Mouse (Mus musculus): ENCODE measurements around the gene Ankle2. TPM values are rescaled to one million over a fixed set of nuclear protein-coding genes. Genes with fewer than 3 reads are reported as not detected.
A peak's percentile ranks its signal among the peaks of the same experiment; 100 is the strongest.

Gene Ankle2
- total and polyA plus RNA-seq, 2 experiments from 2014 or later, result 17.8 to 40.2 TPM

DNA sequence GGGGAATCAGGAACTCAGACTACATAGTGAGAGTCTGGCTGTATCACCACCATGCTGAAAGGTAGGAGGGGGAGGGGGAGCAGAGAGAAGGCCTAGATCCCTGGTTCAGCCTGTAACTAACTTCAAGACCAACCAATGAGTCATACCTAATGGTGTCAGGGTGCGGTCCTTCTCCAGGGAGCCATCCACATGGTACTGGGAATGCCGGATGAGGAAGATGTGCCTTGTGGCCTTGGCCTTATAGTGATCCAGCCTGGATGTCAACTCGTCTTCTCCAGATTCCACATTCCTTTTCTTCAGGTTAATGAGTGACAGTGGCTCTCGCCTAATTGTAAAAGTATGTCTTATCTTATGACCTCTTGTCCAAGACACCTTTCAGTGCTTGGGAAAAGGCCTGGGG, 36.1 kb downstream of the Ankle2 start:
- no peaks in the 10 kb centered on the region for H3K27me3 ChIP-seq (ENCODE audit: insufficient read depth, low read length)
- no peak overlapping the region for H3K27ac ChIP-seq (ENCODE audit: low read depth, low read length)
- TF ChIP-seq CTCF (IDR thresholded peaks at IDR 0.05; ENCODE audit: low read depth), result no peak
- WGBS, result 96% methylated on average over 4 of the region's 4 CpGs
- H3K9ac ChIP-seq, result no peak overlapping the region
- no peak for ATAC-seq
- no peak overlapping the region for H3K4me2 ChIP-seq (ENCODE audit: low read depth)
- no peaks in the 10 kb centered on the region for H3K9me3 ChIP-seq (ENCODE audit: low read length)
- H3K4me3 ChIP-seq (ENCODE audit: low read depth, low read length), result no peak overlapping the region
- peaks cover 33% of the 10 kb centered on the region for H3K36me3 ChIP-seq (ENCODE audit: insufficient read depth)
- no peak for DNase-seq
- peaks cover 6% of the 10 kb centered on the region for H3K4me1 ChIP-seq (ENCODE audit: insufficient read depth)

DNA sequence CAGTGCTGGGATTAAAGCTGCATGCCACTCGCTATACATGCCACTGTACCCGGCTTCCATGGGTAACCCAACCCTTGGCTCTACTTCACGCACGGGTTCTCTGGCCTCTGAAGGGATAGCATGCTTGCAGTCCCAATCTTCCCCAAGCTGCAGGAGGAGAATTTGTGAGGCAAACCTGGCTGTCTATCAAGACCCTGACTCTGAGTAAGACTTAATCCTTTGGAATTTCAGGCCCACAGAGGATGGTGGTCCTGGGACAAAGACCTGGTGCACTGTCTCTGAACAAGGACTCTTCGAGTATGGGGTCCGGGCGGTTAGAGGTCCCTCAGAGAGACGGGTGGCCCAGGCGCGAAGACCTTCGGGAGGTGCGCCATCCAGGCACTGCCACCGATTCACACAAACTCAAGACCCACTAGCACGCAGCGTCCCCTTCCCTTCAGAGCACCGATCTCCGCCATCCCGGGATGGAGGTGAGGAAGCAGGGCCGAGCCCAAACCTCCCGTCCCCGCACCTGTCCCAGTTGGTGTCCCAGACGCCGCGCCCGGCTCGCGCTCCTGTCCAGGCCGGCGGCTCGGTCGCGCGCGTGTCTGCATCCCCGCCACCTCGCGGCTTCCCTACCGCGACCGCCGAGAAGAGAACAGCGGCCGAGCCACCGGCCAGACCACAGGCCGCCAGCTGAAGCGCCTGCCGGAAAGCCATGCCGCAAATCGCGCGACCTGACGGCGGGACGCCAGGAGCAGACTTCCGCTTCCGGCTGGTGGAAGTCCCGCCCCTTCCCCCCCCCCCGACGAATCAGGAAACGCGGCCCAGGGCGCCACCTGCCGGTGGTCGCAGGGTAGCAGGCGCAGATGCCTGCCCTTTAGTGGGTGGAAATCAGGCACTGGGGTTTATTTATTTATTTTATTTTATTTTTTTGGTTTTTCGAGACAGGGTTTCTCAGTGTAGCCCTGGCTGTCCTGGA, 38.6 kb downstream of the Ankle2 start, which contains the start of gene Pgam5:
Gene Pgam5, minus strand, starts transcription at position 773 of the 961 bp plus-strand sequence.
- Histone ChIP-seq H3K4me2 (ENCODE audit: low read depth) (peak within 1 kb of the TSS; percentile 81), H3K4me3 (ENCODE audit: low read depth, low read length) (peak within 1 kb of the TSS; percentile 89), H3K9ac (peak within 1 kb of the TSS; percentile 94), H3K27me3 (ENCODE audit: insufficient read depth, low read length) (no peaks in the 10 kb centered on the region), H3K9me3 (ENCODE audit: low read length) (no peaks in the 10 kb centered on the region), H3K27ac (ENCODE audit: low read depth, low read length) (peak within 1 kb of the TSS; percentile 70), H3K36me3 (ENCODE audit: insufficient read depth) (peaks cover 29% of the 10 kb centered on the region), H3K4me1 (ENCODE audit: insufficient read depth) (peaks cover 6% of the 10 kb centered on the region)
- WGBS, result 1% methylated on average over 62 of the region's 66 CpGs
- TF ChIP-seq CTCF (IDR thresholded peaks at IDR 0.05; ENCODE audit: low read depth), result peak; percentile 86
- DNase-seq (peak; percentile 94), ATAC-seq (peak; percentile 92)

DNA sequence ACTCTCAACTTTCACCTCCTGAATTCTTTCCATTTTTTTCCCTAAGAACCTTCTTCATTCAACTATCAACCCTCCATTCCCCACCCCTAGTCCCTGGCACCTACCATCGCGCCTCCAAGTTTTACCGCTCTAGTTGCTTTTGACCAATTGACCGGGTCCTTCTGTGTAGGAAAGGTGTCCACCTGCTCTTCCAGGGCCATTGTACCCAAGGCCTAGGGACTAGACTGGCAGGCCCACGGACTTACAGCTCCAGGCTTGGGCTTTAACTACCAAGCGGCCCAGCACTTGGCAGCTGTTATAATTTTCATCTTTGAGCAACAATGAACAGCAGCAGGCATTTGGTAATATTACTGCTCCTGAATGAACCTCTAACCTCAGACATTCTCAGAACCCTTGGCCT, 39.4 kb downstream of the Ankle2 start:
- peaks cover 20% of the 10 kb centered on the region for H3K36me3 ChIP-seq (ENCODE audit: insufficient read depth)
- no peaks in the 10 kb centered on the region for H3K9me3 ChIP-seq (ENCODE audit: low read length)
- ATAC-seq (no peak), DNase-seq (no peak)
- peaks cover 6% of the 10 kb centered on the region for H3K4me1 ChIP-seq (ENCODE audit: insufficient read depth)
- H3K27me3 ChIP-seq (ENCODE audit: insufficient read depth, low read length), result no peaks in the 10 kb centered on the region
- no peak overlapping the region for H3K4me3 ChIP-seq (ENCODE audit: low read depth, low read length)
- no peak for TF ChIP-seq CTCF (IDR thresholded peaks at IDR 0.05; ENCODE audit: low read depth)
- no peak overlapping the region for H3K27ac ChIP-seq (ENCODE audit: low read depth, low read length)
- no peak overlapping the region for H3K9ac ChIP-seq
- no peak overlapping the region for H3K4me2 ChIP-seq (ENCODE audit: low read depth)
- 92% methylated on average over 6 of the region's 6 CpGs for WGBS

DNA sequence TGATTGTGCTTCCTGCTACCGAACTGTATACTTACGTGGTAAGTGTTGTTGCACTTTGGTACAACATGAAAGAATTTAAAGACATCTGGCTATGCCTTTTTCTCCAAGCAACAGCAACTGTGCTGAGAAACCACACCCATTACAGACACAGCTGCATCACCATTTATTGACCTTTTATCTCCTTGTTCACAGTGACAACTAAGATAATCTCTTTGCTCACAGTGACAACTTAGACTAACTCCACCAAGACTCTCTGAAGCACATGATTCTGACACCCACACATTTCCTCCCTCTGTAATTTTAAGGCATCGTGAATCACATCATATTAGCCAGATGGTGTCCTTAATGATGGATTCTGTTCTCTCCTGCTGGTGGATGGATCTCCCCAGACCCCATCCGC, 43.3 kb downstream of the Ankle2 start:
- Histone ChIP-seq H3K9ac (no peak overlapping the region), H3K4me3 (ENCODE audit: low read depth, low read length) (no peak overlapping the region), H3K4me1 (ENCODE audit: insufficient read depth) (no peaks in the 10 kb centered on the region), H3K9me3 (ENCODE audit: low read length) (no peaks in the 10 kb centered on the region), H3K4me2 (ENCODE audit: low read depth) (no peak overlapping the region), H3K36me3 (ENCODE audit: insufficient read depth) (no peaks in the 10 kb centered on the region), H3K27me3 (ENCODE audit: insufficient read depth, low read length) (no peaks in the 10 kb centered on the region), H3K27ac (ENCODE audit: low read depth, low read length) (no peak overlapping the region)
- DNase-seq, result no peak
- 80% methylated on average over 4 of the region's 4 CpGs for WGBS
- no peak for ATAC-seq
- no peak for TF ChIP-seq CTCF (IDR thresholded peaks at IDR 0.05; ENCODE audit: low read depth)

DNA sequence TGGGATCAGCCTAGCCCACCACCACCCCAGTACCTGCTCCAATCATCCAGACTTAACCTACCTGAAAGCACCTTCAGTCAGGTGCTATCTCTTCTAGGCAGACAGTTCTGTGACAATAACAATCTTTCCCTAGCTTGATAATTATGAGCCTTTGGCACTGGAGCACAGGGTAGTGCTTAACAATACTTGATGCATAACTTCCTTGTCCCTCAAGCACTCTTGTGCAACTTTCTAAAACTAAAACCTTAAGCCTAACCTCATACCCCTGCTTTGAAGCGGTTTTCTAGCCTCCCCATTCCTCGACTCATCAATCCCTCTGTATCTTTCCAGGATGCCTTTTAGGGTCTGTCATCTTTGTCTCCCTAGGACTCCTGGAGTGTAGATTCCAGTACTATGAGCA, 44.0 kb downstream of the Ankle2 start:
- Histone ChIP-seq H3K4me3 (ENCODE audit: low read depth, low read length) (no peak overlapping the region), H3K4me1 (ENCODE audit: insufficient read depth) (no peaks in the 10 kb centered on the region), H3K4me2 (ENCODE audit: low read depth) (no peak overlapping the region), H3K9ac (no peak overlapping the region), H3K36me3 (ENCODE audit: insufficient read depth) (no peaks in the 10 kb centered on the region), H3K9me3 (ENCODE audit: low read length) (no peaks in the 10 kb centered on the region), H3K27me3 (ENCODE audit: insufficient read depth, low read length) (no peaks in the 10 kb centered on the region), H3K27ac (ENCODE audit: low read depth, low read length) (no peak overlapping the region)
- WGBS, result 69% methylated on average over 2 of the region's 2 CpGs
- ATAC-seq (no peak), DNase-seq (no peak)
- TF ChIP-seq CTCF (IDR thresholded peaks at IDR 0.05; ENCODE audit: low read depth), result no peak

DNA sequence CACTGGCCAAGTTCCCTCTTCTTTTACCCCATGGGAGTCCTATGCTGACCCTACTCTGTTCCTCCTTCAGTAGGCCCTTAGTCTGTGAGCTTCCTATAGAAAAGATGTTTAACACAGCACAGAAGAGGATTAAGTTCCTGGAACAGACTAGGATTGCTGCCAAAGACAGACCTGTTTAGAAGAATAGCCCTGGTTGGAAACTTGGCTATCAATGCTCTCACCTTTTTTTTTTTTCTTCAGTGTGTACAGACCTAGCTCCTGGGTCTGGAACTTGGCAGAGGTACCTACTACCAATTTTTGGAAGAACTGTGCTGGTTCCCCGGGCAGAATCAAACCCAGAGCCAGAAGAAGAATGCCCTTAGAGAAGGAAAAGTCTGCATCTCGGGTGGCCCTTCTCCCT, 45.6 kb downstream of the Ankle2 start:
- H3K4me1 ChIP-seq (ENCODE audit: insufficient read depth), result no peaks in the 10 kb centered on the region
- no peak for TF ChIP-seq CTCF (IDR thresholded peaks at IDR 0.05; ENCODE audit: low read depth)
- H3K27me3 ChIP-seq (ENCODE audit: insufficient read depth, low read length), result no peaks in the 10 kb centered on the region
- H3K9ac ChIP-seq, result no peak overlapping the region
- no peak overlapping the region for H3K4me2 ChIP-seq (ENCODE audit: low read depth)
- no peak for DNase-seq
- no peak overlapping the region for H3K27ac ChIP-seq (ENCODE audit: low read depth, low read length)
- no peak for ATAC-seq
- 77% methylated on average over 2 of the region's 2 CpGs for WGBS
- H3K36me3 ChIP-seq (ENCODE audit: insufficient read depth), result no peaks in the 10 kb centered on the region
- H3K4me3 ChIP-seq (ENCODE audit: low read depth, low read length), result no peak overlapping the region
- H3K9me3 ChIP-seq (ENCODE audit: low read length), result no peaks in the 10 kb centered on the region

DNA sequence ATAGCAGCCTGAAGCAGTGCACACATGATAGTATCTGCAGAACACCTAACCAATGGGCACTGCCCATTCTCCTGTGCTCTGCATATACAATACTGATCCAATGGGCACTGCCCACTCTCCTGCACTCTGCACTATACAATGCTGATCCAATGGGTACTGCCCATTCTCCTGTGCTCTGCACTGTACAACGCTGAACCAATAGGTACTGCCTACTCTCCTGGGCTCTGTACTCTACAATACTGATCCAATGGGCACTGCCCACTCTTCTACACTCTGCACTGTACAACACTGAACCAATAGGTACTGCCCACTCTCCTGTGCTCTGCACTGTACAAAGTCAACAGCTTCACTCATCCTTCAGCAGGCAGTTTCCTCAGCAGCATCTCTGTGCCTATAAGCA, 46.1 kb downstream of the Ankle2 start:
- no peak for TF ChIP-seq CTCF (IDR thresholded peaks at IDR 0.05; ENCODE audit: low read depth)
- DNase-seq, result no peak
- Histone ChIP-seq H3K9me3 (ENCODE audit: low read length) (no peaks in the 10 kb centered on the region), H3K36me3 (ENCODE audit: insufficient read depth) (no peaks in the 10 kb centered on the region), H3K4me3 (ENCODE audit: low read depth, low read length) (no peak overlapping the region), H3K27ac (ENCODE audit: low read depth, low read length) (no peak overlapping the region), H3K9ac (no peak overlapping the region), H3K4me1 (ENCODE audit: insufficient read depth) (no peaks in the 10 kb centered on the region), H3K4me2 (ENCODE audit: low read depth) (no peak overlapping the region), H3K27me3 (ENCODE audit: insufficient read depth, low read length) (no peaks in the 10 kb centered on the region)
- ATAC-seq, result no peak; the same call in 1 of the 2 replicates
- WGBS, result 96% methylated on average over 1 of the region's 1 CpGs
